Mouse (Mus musculus) embryonic facial prominence, embryonic 15.5 days (tissue): ENCODE data around the gene Olfr1128. TPM values are rescaled to one million over a fixed set of nuclear protein-coding genes. Genes with fewer than 3 reads are reported as not detected.
"Not testable (repeated sequence)": the region's sequence is repeated elsewhere in the genome, so short reads cannot be mapped to it uniquely, and the experiment has no call there.

Experiments
- ATAC-seq: fragments of 200-750 bp; cut with Nextera tagmentation; 2 replicates; pipeline ENCODE4 v1.8.0; 2017; ENCODE audit warnings: low read depth, moderate TSS enrichment; ENCODE audit not compliant: insufficient number of reproducible peaks, low FRiP score, low TSS enrichment
- H3K27ac ChIP-seq: fragments of 300-500 bp; sonication (generic); replicated peaks from 2 replicates; pipeline ENCODE4 v1.5.1; 2015; ENCODE audit warnings: mild to moderate bottlenecking, inconsistent platforms
- H3K27me3 ChIP-seq: fragments of 300-500 bp; sonication (generic); 2 replicates; pipeline ENCODE4 v1.6.1; 2015; ENCODE audit warnings: inconsistent platforms
- H3K36me3 ChIP-seq: fragments of 300-500 bp; sonication (generic); 2 replicates; pipeline ENCODE4 v1.6.1; 2015; ENCODE audit warnings: mild to moderate bottlenecking, inconsistent platforms
- H3K4me1 ChIP-seq: fragments of 300-500 bp; sonication (generic); 2 replicates; pipeline ENCODE4 v1.6.1; 2015; ENCODE audit warnings: inconsistent platforms
- H3K4me2 ChIP-seq: fragments of 300-500 bp; sonication (generic); replicated peaks from 2 replicates; pipeline ENCODE4 v1.6.1; 2015; ENCODE audit warnings: mild to moderate bottlenecking, inconsistent platforms
- H3K4me3 ChIP-seq: fragments of 300-500 bp; sonication (generic); replicated peaks from 2 replicates; pipeline ENCODE4 v1.5.1; 2015; ENCODE audit warnings: mild to moderate bottlenecking, inconsistent platforms
- H3K9ac ChIP-seq: fragments of 300-500 bp; sonication (generic); 2 replicates; pipeline ENCODE4 v1.6.1; 2015; ENCODE audit warnings: inconsistent platforms
- H3K9me3 ChIP-seq: fragments of 300-500 bp; sonication (generic); replicated peaks from 2 replicates; pipeline ENCODE4 v1.6.1; 2016; ENCODE audit warnings: inconsistent platforms
- WGBS: fragments of 180-500 bp; shearing (Covaris S2); methylation state at CpG from one replicate; pipeline ENCODE4 v1.1.7; 2015; 5-methylcytosine and 5-hydroxymethylcytosine counted together
- polyA plus RNA-seq: library from polyadenylated mRNA; unstranded; fragments of >200 nt; fragmentation: Nextera tagmentation; extraction: Ambion mirVana; gene quantifications from 2 replicates; pipeline ENCODE4 v1.2.1, GENCODE M21; 2015

Gene Olfr1128
- not detected in 2 replicates for polyA plus RNA-seq

DNA sequence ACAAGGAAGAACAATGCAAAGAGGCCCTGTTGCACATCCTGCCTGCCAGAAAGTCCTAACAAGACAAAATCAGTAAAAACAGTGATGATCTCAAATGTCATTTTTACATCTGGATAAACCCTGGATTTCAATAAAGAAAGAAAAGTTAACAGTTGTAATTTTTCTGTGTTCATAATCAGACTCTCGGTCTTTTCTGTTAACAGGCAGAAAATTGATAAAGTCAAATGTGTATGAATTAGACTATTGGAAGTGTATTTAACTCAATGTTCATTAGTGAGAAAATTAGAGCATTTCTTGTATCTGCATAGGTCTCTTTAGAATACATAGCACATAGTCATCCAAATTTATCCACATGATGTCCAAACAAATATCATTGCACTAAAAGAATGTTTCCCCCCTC is at the start of gene Olfr1128:
Gene Olfr1128, minus strand, starts transcription at position 101 of the 400 bp plus-strand sequence.
- no peak within 1 kb of the TSS for H3K9ac ChIP-seq
- H3K4me2 ChIP-seq = no peak within 1 kb of the TSS
- H3K4me1 ChIP-seq = no peaks in the 10 kb centered on the region
- WGBS = 83% methylated on average over 1 of the region's 1 CpGs
- no peak within 1 kb of the TSS for H3K4me3 ChIP-seq
- H3K9me3 ChIP-seq = no peaks in the 10 kb centered on the region
- H3K36me3 ChIP-seq = no peaks in the 10 kb centered on the region
- no peak within 1 kb of the TSS for H3K27ac ChIP-seq
- no peak for ATAC-seq
- H3K27me3 ChIP-seq = no peaks in the 10 kb centered on the region

DNA sequence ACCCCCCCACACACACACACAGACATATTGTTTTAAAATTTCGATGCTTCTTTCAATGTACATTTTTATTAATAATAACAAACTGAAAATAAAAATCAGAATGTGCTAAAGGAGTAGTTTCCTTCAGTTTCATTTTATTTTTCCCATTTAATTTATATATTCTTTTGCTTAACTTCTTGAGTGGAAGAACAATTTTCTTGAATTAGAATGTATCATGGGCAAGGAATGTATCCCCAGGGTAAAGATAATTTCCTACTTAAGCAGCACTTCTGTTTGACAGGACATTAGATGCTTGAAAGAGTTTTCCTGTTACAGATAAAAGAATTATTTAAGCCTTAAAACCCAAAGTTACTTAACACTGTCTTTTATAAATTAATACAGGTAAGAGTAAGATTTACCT is 28.3 kb upstream of the Olfr1128 start, which contains the start of gene Olfr1129:
Gene Olfr1129, plus strand, starts transcription at position 301 of the 400 bp plus-strand sequence.
- H3K36me3 ChIP-seq, H3K4me3 ChIP-seq, H3K9me3 ChIP-seq, H3K4me2 ChIP-seq, ATAC-seq, H3K27ac ChIP-seq, H3K27me3 ChIP-seq, H3K4me1 ChIP-seq, H3K9ac ChIP-seq: not testable (repeated sequence)
- 67% methylated on average over 1 of the region's 1 CpGs for WGBS

- H3K9me3 ChIP-seq = no peaks in the 10 kb centered on the region
- H3K27ac ChIP-seq = no peak overlapping the region
- WGBS = 48% methylated on average over 2 of the region's 2 CpGs
- no peak for ATAC-seq
- H3K9ac ChIP-seq = no peak overlapping the region
- H3K27me3 ChIP-seq = no peaks in the 10 kb centered on the region
- no peak overlapping the region for H3K4me3 ChIP-seq
- no peaks in the 10 kb centered on the region for H3K4me1 ChIP-seq
- H3K4me2 ChIP-seq = no peak overlapping the region
- H3K36me3 ChIP-seq = no peaks in the 10 kb centered on the region
Measured at GRCm38 (mm10) chr2:87534826-87535225, 10.5 kb downstream of the Olfr1128 start.

GRCm38 (mm10) chr2:87531496-87531895 is 13.8 kb downstream of the Olfr1128 start, which contains the start of gene Olfr153:
Gene Olfr153, plus strand, starts transcription at chr2:87531796.
- H3K27me3 ChIP-seq = no peaks in the 10 kb centered on the region
- no peak within 1 kb of the TSS for H3K27ac ChIP-seq
- no peak for ATAC-seq

DNA sequence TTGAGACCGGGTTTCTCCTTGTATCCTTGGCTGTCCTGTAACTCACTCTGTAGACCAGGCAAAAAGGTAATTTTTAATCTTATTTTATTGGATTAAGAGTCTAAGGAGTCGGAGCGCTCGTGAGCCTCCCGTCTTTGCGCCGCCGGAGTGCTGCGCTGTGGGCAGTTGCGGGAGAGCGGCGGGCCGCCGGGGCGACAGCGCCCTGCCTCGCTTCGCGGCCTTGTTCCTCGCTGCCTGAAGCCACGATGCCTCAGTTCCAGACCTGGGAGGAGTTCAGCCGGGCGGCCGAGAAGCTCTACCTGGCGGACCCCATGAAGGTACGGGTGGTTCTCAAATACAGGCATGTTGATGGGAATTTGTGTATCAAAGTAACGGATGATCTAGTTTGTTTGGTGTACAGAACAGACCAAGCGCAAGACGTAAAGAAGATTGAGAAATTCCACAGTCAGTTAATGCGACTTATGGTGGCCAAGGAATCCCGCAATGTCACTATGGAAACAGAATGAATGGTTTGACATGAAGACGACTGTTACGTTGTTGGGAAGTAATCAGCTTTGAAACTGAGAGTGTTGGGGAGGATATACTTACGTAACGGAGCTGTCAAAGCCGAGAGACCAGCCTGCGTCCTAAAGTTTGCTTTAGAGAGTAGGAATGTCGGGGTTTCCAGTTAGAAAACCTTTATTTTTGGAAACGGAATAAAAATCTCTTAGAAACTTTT is 19.3 kb downstream of the Olfr1128 start:
- not testable (repeated sequence) for ATAC-seq, H3K4me1 ChIP-seq, H3K36me3 ChIP-seq, H3K9ac ChIP-seq, H3K9me3 ChIP-seq, H3K27me3 ChIP-seq, H3K27ac ChIP-seq
- 37% methylated on average over 39 of the region's 39 CpGs for WGBS
- Histone ChIP-seq H3K4me3 (peak overlapping the region; percentile 11; the same call in 1 of the 2 replicates), H3K4me2 (peak overlapping the region; percentile 25)

More at GRCm38 (mm10) chr2:87531496-87531895, 13.8 kb downstream of the Olfr1128 start, which contains the start of gene Olfr153:
- no peak within 1 kb of the TSS for H3K4me3 ChIP-seq
- H3K4me1 ChIP-seq = no peaks in the 10 kb centered on the region
- H3K4me2 ChIP-seq = no peak within 1 kb of the TSS
- no peaks in the 10 kb centered on the region for H3K9me3 ChIP-seq
- no peaks in the 10 kb centered on the region for H3K36me3 ChIP-seq
- no peak within 1 kb of the TSS for H3K9ac ChIP-seq

- Histone ChIP-seq H3K4me2 (no peak overlapping the region), H3K4me3 (no peak overlapping the region), H3K4me1 (no peaks in the 10 kb centered on the region), H3K27ac (no peak overlapping the region), H3K36me3 (no peaks in the 10 kb centered on the region), H3K9me3 (no peaks in the 10 kb centered on the region), H3K9ac (no peak overlapping the region), H3K27me3 (no peaks in the 10 kb centered on the region)
- ATAC-seq = no peak
- WGBS = 79% methylated on average over 4 of the region's 4 CpGs
Measured at GRCm38 (mm10) chr2:87520651-87521050, 24.7 kb downstream of the Olfr1128 start.

GRCm38 (mm10) chr2:87516581-87516980 is 28.8 kb downstream of the Olfr1128 start:
- H3K27me3 ChIP-seq = no peaks in the 10 kb centered on the region
- 79% methylated on average over 3 of the region's 3 CpGs for WGBS
- H3K4me2 ChIP-seq = no peak overlapping the region
- no peaks in the 10 kb centered on the region for H3K36me3 ChIP-seq
- no peak overlapping the region for H3K4me3 ChIP-seq
- ATAC-seq = no peak
- H3K4me1 ChIP-seq = no peaks in the 10 kb centered on the region
- no peaks in the 10 kb centered on the region for H3K9me3 ChIP-seq
- H3K9ac ChIP-seq = no peak overlapping the region
- H3K27ac ChIP-seq = no peak overlapping the region

GRCm38 (mm10) chr2:87515457-87516060 is 29.8 kb downstream of the Olfr1128 start:
- 77% methylated on average over 7 of the region's 8 CpGs for WGBS
- Histone ChIP-seq H3K4me2 (no peak overlapping the region), H3K9ac (no peak overlapping the region), H3K36me3 (no peaks in the 10 kb centered on the region), H3K4me1 (no peaks in the 10 kb centered on the region), H3K9me3 (no peaks in the 10 kb centered on the region), H3K27ac (no peak overlapping the region), H3K27me3 (no peaks in the 10 kb centered on the region), H3K4me3 (no peak overlapping the region)
- ATAC-seq = no peak

DNA sequence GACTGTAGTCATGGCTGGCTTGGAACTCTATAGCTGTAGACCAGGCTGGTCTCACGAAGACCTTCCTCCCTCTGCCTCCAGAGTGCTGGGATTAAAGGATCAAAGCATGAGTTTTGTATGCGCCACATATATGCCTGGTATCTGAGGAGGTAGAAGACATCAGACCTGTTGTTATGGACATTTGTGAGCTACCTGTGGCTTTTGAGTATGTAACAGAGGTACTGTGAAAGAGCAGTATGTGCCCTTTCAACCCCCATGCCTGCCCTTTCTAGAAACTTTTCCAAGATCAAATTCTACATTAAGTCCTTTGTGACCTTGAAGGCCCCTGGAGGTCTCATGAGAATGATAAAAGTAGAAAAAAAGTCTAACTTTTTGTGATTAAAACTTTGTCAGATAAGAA is 30.3 kb downstream of the Olfr1128 start:
- Histone ChIP-seq H3K27ac (no peak overlapping the region), H3K4me1 (no peaks in the 10 kb centered on the region), H3K27me3 (no peaks in the 10 kb centered on the region), H3K9me3 (no peaks in the 10 kb centered on the region), H3K36me3 (no peaks in the 10 kb centered on the region), H3K9ac (no peak overlapping the region), H3K4me3 (no peak overlapping the region), H3K4me2 (no peak overlapping the region)
- WGBS = 84% methylated on average over 2 of the region's 2 CpGs
- no peak for ATAC-seq

GRCm38 (mm10) chr2:87506265-87506664 is 39.1 kb downstream of the Olfr1128 start, which contains the start of gene Pramel6:
Gene Pramel6, plus strand, starts transcription at chr2:87506565.
- no peak within 1 kb of the TSS for H3K27ac ChIP-seq
- H3K9ac ChIP-seq = no peak within 1 kb of the TSS
- no peak within 1 kb of the TSS for H3K4me3 ChIP-seq
- no peaks in the 10 kb centered on the region for H3K4me1 ChIP-seq
- no peak within 1 kb of the TSS for H3K4me2 ChIP-seq
- no peaks in the 10 kb centered on the region for H3K27me3 ChIP-seq
- H3K9me3 ChIP-seq = no peaks in the 10 kb centered on the region
- ATAC-seq = no peak
- WGBS = 85% methylated on average over 6 of the region's 6 CpGs
- H3K36me3 ChIP-seq = no peaks in the 10 kb centered on the region

- H3K9me3 ChIP-seq, H3K4me1 ChIP-seq, H3K27me3 ChIP-seq, H3K9ac ChIP-seq, ATAC-seq, H3K36me3 ChIP-seq, H3K27ac ChIP-seq, H3K4me2 ChIP-seq, H3K4me3 ChIP-seq: not testable (repeated sequence)
- 83% methylated on average over 4 of the region's 5 CpGs for WGBS
Measured at GRCm38 (mm10) chr2:87496993-87497392, 48.3 kb downstream of the Olfr1128 start, which contains the start of gene Pramel7. Gene Pramel7, minus strand, starts transcription at chr2:87497093.
